Mouse (Mus musculus) common myeloid progenitor, adult 5-6 weeks (primary cell): Measurements from ENCODE around the gene Sctr. TPM values are rescaled to one million over a fixed set of nuclear protein-coding genes. Genes with fewer than 3 reads are reported as not detected.

Source experiments
- ATAC-seq: replicated peaks from 2 replicates; pipeline ENCODE4 v1.8.0; 2016; ENCODE audit warnings: low read depth, mild to moderate bottlenecking, moderate TSS enrichment, inconsistent platforms; ENCODE audit not compliant: poor library complexity, severe bottlenecking
- total RNA-seq: library from RNA; stranded (forward); fragments of 200-1000, 187-1606 nt; gene quantifications from 2 replicates; pipeline ENCODE4 v1.2.3, GENCODE M21; 2017

The Sctr gene
- not detected in 2 replicates for total RNA-seq

DNA sequence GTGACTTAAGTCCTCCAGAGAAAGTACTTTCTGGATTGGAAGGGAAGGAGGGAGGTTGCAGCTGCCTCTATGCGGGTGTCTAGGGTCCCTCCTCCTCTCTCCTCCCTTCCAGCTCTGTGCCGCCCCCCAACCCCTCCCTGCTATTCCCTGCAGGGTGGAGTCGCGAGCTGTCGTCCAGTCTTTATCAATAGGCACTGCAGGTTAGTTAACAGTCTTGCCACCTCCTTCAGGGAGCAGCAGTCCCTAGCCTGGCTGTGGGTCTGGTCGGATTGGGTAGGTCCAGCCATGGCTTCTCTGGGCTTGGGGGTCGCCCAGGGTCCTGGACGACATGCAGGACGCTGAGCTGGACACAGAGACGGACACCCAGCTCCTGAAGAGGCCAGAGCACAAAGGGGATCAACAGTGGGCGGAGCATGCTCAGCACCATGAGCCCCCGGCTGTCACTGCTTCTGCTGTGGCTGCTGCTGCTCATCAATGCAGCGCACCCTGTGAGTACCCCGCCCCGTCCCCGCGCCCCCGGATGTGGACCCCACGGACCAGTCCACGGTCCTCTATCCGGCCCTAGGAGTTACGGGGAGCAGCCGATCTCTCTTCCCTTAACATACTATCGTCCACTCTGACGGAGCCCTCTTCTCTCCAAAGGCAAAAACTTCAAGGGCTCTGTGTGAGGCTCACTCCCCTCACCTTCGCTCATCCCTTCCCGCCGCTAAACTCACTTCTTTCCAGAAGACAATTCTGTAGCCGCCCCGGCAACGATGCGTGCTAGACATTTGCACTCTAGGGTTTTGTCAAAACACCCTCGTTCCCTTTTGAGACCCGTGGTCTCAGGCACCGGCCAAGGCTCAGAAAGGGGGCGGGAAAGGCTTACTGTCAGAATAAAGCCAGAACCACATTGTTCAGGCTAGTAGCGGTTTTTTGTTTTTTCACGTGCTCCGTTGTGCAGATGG is at the start of gene Sctr:
TSS of gene Sctr (plus strand) at position 51 of the 947 bp plus-strand sequence.
- peak; percentile 35 for ATAC-seq

- ATAC-seq, result no peak
Measured at GRCm38 (mm10) chr1:119957716-119958222, 48.9 kb upstream of the Sctr start.

DNA sequence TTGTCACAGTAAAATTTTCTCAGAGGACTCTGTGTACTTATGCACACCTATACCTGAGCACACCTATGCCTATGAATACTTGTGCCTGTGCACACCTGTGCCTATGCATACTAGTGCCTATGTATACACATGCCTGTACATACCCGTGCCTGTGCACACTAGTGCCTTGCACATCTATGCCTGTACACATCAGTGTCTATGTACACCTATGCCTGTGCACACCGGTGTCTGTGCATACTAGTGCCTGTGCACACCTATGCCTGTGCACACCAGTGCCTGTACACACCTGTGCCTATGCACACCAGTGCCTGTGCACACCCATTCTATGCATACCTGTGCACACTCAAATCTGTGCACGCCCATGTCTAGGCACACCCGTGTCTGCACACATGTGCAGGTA is 47.2 kb upstream of the Sctr start:
- ATAC-seq, result no peak

DNA sequence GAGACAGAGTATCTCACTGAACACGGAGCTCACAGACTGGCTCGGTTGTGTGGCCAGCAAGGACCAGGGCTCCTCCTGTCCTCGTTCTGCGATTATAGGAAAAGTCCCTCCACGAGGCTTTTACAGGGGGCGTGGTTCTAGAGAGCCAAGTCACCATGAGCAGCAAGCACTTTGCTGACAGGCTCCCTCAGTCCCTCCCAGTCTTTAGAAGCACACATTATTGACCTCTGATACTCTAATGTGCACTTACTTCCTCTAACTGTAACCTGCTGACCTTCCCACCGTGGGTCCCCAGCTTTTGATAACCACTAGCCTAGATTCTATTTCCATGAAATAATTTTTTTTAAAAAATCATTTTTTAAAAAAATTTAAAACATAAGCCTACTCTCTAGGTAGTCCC is 46.8 kb upstream of the Sctr start:
- no peak for ATAC-seq

- ATAC-seq, result no peak
Measured at GRCm38 (mm10) chr1:119965804-119966514, 40.7 kb upstream of the Sctr start.

DNA sequence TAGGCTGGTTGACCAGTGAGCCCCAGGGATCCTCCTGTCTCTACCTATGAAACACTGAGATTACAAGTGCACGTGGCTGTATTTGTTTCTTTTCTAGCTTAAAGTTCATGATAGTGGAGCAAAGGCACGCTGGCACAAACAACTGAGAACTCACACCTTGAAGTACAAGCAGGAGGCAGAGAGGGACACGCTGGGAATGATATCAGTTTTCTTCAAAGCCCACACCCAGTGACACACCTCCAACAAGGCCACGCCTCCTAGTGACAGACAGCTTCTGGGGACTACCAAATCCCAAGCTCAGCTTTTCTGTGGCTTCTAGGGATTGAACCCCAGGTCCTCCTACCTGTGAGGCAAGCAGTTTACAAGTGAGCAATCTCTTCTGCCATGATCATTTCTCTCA is 33.6 kb upstream of the Sctr start:
- no peak for ATAC-seq

DNA sequence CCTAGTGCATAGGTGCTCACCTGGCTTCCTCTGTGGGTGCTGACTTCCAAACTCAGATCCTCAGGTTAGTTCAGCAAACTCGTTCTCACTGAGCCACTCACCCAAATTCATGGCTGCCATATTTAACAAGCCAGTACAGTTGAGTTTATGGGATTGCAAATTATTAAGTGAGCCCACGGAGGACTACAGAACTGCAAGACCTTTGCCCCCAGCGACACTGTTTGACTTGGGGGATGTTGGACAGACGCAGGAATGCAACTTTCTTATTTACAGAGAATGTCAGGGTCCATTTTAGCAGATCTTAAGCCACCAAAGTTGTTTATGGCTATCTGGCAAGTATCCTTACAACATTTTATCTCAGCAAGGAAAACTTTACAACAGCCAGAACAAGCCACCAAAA is 31.6 kb upstream of the Sctr start:
- ATAC-seq, result no peak

DNA sequence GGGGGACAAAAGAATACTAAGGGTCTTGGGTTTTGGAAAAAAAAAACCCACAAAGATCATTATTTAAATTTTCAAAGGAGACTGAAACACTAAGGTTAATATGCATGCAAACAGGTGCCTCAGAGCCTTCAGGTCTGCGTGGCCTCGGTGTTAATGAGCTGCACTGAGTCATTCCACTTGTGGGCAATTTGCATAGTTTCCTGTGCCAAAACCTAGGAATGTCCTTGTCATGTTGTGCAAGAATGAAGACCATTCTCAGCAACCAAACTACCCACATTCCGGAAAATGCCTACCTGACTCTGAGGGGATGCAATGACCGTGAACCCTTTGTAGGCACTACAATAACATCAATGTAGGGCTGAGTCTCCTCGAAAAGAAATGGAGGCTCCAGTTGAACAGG is 20.1 kb upstream of the Sctr start:
- no peak for ATAC-seq

- peak; percentile 97 for ATAC-seq
Measured at GRCm38 (mm10) chr1:119996798-119997581, 9.7 kb upstream of the Sctr start, which contains the start of gene Cfap221. Gene Cfap221 (minus strand): TSS chr1:119997234.

- 0 out of 2 replicates have a peak, but pooled peaks have one; percentile 44 for ATAC-seq
Measured at GRCm38 (mm10) chr1:119997644-119998043, 9.1 kb upstream of the Sctr start.

- ATAC-seq, result no peak
Measured at GRCm38 (mm10) chr1:120007851-120008588, 1.3 kb downstream of the Sctr start.

DNA sequence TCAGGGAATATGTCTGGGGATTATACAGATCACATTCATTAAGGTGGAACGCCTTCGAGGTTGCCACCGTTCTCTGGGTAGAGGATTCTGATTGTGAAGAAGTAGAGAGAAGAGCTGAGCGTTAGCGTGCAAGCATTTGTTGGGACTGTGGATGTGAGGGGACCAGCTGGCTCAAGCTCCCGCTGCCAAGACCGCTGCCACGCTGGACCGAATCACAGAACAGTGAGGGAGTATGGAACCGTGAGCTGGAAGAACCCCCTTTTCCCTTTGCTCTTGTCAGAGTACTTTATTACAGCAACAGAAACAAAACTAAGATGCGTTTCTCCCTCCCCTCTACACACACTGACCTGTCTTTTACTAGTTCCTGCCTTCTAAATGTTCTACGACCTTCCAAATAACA is 5.9 kb downstream of the Sctr start:
- no peak for ATAC-seq

DNA sequence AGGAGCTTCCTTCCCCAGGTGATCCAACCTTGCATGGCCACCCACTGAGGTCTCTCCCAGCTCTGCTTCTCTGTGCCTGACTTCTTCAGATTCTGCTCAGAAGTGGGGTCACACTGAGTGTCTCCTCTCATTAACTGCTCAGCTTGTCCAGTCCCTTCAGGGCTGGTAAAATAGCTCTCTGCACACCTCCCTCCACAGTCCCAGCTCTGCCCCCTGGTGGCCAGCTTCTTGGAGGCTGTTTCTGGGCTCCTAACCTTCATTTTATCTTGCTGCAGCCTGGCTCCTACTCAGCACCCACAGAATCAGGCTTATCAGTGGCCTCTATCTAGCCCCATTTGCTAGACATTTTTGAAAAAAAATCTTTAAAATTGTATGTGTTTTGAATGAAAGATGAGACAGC is 6.4 kb downstream of the Sctr start:
- peak; percentile 80 for ATAC-seq

GRCm38 (mm10) chr1:120016240-120016639 is 9.5 kb downstream of the Sctr start:
- ATAC-seq, result peak; percentile 53

DNA sequence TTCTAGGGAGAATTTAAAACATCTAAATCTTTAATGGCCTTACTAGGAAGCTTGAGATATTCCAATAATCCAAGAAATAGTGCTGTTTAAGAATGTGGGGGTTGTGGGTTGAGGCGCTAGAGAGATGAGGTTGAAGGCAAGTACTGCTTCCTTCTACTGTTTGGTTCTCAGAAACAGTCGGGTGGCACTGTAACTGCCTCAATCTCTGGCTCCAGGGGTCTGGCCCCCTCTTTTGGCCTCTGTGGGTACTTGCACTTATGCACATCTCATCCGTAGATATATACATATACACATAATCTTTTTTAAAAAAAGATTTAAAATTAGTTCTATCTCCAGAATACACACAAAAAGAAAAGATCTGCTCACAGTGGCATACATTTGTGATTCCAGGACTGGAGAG is 12.2 kb downstream of the Sctr start:
- no peak for ATAC-seq

DNA sequence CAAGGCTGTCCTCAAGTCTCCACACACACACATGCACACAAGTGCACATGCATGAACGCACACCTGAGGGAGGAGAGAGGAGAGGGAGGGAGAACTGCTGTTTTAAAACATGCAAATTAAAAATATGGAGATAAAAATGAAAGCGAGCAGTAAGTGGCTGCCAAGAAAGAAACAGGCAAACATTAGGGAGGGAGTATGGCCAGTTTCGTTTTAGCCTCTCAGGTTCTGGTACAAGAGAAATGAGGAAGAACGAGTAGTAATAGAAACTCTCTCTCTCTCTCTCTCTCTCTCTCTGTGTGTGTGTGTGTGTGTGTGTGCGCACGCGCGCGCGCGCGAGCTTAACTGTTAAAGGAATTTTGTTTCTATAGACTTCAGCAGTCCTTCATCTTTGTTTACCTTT is 12.7 kb downstream of the Sctr start:
- ATAC-seq, result peak; percentile 59

DNA sequence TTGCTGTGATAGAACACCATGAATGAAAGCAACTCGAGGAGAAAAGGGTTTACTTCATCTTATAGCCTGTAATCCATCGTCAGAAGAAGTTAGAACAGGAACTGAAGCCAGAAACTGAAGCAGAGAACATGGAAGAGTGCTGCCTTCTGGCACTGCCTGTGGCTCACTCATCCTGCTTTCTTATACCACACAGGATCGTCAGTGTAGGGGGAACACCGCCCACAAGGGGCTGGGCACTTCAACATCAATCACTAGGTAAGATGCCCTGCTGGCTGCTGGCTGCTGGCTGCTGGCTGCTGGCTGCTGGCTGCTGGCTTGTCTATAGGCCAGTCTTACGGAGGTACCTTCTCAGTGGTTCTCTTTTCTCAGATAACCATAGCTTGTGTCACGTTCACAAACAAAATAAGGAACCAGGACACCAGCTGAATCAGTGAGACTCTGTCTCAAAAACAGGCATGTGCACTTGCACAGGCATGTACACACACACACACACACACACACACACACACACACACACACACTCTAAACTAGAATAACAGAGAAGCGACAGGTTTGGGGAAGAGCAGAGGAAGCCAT is 13.7 kb downstream of the Sctr start:
- peak; percentile 49 for ATAC-seq

DNA sequence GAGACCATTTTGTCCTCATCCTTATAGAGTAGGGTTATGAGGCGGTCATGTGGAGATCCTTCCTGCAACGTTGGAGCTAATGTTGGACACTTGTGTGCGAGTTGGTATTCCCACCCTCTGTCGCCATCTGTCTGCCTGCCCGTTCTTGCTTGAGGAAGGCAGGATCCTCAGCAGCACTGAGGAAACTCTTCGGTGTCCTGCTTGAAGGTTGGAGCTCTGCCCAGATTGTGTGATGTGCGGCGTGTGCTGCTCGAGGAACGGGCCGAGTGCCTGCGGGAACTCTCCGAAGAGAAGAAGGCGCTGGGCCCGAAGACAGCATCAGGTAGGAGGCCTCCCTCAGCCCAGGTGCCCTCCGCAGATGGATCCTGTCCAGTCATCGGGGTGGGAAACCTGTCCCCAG is 15.3 kb downstream of the Sctr start:
- no peak for ATAC-seq
